Mouse (Mus musculus): ENCODE measurements around the gene Bglap3. TPM values are rescaled to one million over a fixed set of nuclear protein-coding genes. Genes with fewer than 3 reads are reported as not detected.

Gene Bglap3
- polyA plus RNA-seq, 1 experiment, result not detected

GRCm38 (mm10) chr3:88409741-88410644 lies 37.5 kb upstream of the Bglap3 start, which contains the start of gene Pmf1:
TSS of gene Pmf1 (minus strand) at chr3:88410331.
- Histone ChIP-seq H3K27ac (ENCODE audit: control insufficient read depth, insufficient read depth, low read depth, low read length) (peak within 1 kb of the TSS; percentile 96), H3K36me3 (ENCODE audit: control insufficient read depth, insufficient read depth, low read length) (no peaks in the 10 kb centered on the region), H3K4me1 (ENCODE audit: control insufficient read depth, insufficient read depth, low read length) (peaks cover 9% of the 10 kb centered on the region), H3K4me3 (ENCODE audit: control insufficient read depth, low read depth, low read length) (peak within 1 kb of the TSS; percentile 96), H3K27me3 (ENCODE audit: control insufficient read depth, insufficient read depth, low read length) (no peaks in the 10 kb centered on the region)
- no peak for TF ChIP-seq CTCF (IDR thresholded peaks at IDR 0.05; ENCODE audit: control insufficient read depth, insufficient read depth, insufficient replicate concordance, low read depth, low read length)
- TF ChIP-seq POLR2A (IDR thresholded peaks at IDR 0.05; ENCODE audit: control insufficient read depth, low read depth, low read length), result peak; percentile 88

- Histone ChIP-seq H3K4me3 (ENCODE audit: control insufficient read depth, low read depth, low read length) (no peak overlapping the region), H3K4me1 (ENCODE audit: control insufficient read depth, insufficient read depth, low read length) (peaks cover 9% of the 10 kb centered on the region), H3K27me3 (ENCODE audit: control insufficient read depth, insufficient read depth, low read length) (no peaks in the 10 kb centered on the region), H3K27ac (ENCODE audit: control insufficient read depth, insufficient read depth, low read depth, low read length) (no peak overlapping the region), H3K36me3 (ENCODE audit: control insufficient read depth, insufficient read depth, low read length) (no peaks in the 10 kb centered on the region; the same call in 1 of the 2 replicates)
- TF ChIP-seq POLR2A (IDR thresholded peaks at IDR 0.05; ENCODE audit: control insufficient read depth, low read depth, low read length) (no peak), CTCF (IDR thresholded peaks at IDR 0.05; ENCODE audit: control insufficient read depth, insufficient read depth, insufficient replicate concordance, low read depth, low read length) (no peak)
These were observed 36.4 kb upstream of the Bglap3 start for GRCm38 (mm10) chr3:88408953-88409352.

GRCm38 (mm10) chr3:88407529-88407928 lies 35.0 kb upstream of the Bglap3 start:
- Histone ChIP-seq H3K36me3 (ENCODE audit: control insufficient read depth, insufficient read depth, low read length) (no peaks in the 10 kb centered on the region; the same call in 1 of the 2 replicates), H3K27me3 (ENCODE audit: control insufficient read depth, insufficient read depth, low read length) (no peaks in the 10 kb centered on the region), H3K27ac (ENCODE audit: control insufficient read depth, insufficient read depth, low read depth, low read length) (no peak overlapping the region), H3K4me1 (ENCODE audit: control insufficient read depth, insufficient read depth, low read length) (peaks cover 9% of the 10 kb centered on the region), H3K4me3 (ENCODE audit: control insufficient read depth, low read depth, low read length) (no peak overlapping the region)
- TF ChIP-seq CTCF (IDR thresholded peaks at IDR 0.05; ENCODE audit: control insufficient read depth, insufficient read depth, insufficient replicate concordance, low read depth, low read length) (no peak), POLR2A (IDR thresholded peaks at IDR 0.05; ENCODE audit: control insufficient read depth, low read depth, low read length) (no peak)

- Histone ChIP-seq H3K27me3 (ENCODE audit: control insufficient read depth, insufficient read depth, low read length) (no peaks in the 10 kb centered on the region), H3K4me1 (ENCODE audit: control insufficient read depth, insufficient read depth, low read length) (peaks cover 9% of the 10 kb centered on the region), H3K27ac (ENCODE audit: control insufficient read depth, insufficient read depth, low read depth, low read length) (no peak overlapping the region), H3K36me3 (ENCODE audit: control insufficient read depth, insufficient read depth, low read length) (no peaks in the 10 kb centered on the region; the same call in 1 of the 2 replicates), H3K4me3 (ENCODE audit: control insufficient read depth, low read depth, low read length) (no peak overlapping the region)
- peak; percentile 41; the same call in 1 of the 2 replicates for TF ChIP-seq CTCF (IDR thresholded peaks at IDR 0.05; ENCODE audit: control insufficient read depth, insufficient read depth, insufficient replicate concordance, low read depth, low read length)
- TF ChIP-seq POLR2A (IDR thresholded peaks at IDR 0.05; ENCODE audit: control insufficient read depth, low read depth, low read length), result no peak
These were observed 34.5 kb upstream of the Bglap3 start for GRCm38 (mm10) chr3:88407090-88407489.

- no peaks in the 10 kb centered on the region; the same call in 1 of the 2 replicates for H3K36me3 ChIP-seq (ENCODE audit: control insufficient read depth, insufficient read depth, low read length)
These were observed 31.1 kb upstream of the Bglap3 start for GRCm38 (mm10) chr3:88403522-88404230.

GRCm38 (mm10) chr3:88398666-88399065 lies 26.1 kb upstream of the Bglap3 start:
- H3K27ac ChIP-seq (ENCODE audit: control insufficient read depth, insufficient read depth, low read depth, low read length), result no peak overlapping the region
- no peaks in the 10 kb centered on the region for H3K27me3 ChIP-seq (ENCODE audit: control insufficient read depth, insufficient read depth, low read length)
- H3K4me3 ChIP-seq (ENCODE audit: control insufficient read depth, low read depth, low read length), result no peak overlapping the region
- H3K36me3 ChIP-seq (ENCODE audit: control insufficient read depth, insufficient read depth, low read length), result peaks cover 1% of the 10 kb centered on the region; the same call in 1 of the 2 replicates
- H3K4me1 ChIP-seq (ENCODE audit: control insufficient read depth, insufficient read depth, low read length), result 0 out of 2 replicates have a peak, but pooled peaks cover 2% of the 10 kb centered on the region
- no peak for TF ChIP-seq POLR2A (IDR thresholded peaks at IDR 0.05; ENCODE audit: control insufficient read depth, low read depth, low read length)
- no peak for TF ChIP-seq CTCF (IDR thresholded peaks at IDR 0.05; ENCODE audit: control insufficient read depth, insufficient read depth, insufficient replicate concordance, low read depth, low read length)

More at GRCm38 (mm10) chr3:88403522-88404230, 31.1 kb upstream of the Bglap3 start:
- no peak for TF ChIP-seq POLR2A (IDR thresholded peaks at IDR 0.05; ENCODE audit: control insufficient read depth, low read depth, low read length)
- TF ChIP-seq CTCF (IDR thresholded peaks at IDR 0.05; ENCODE audit: control insufficient read depth, insufficient read depth, insufficient replicate concordance, low read depth, low read length), result no peak
- no peaks in the 10 kb centered on the region for H3K27me3 ChIP-seq (ENCODE audit: control insufficient read depth, insufficient read depth, low read length)
- no peak overlapping the region for H3K27ac ChIP-seq (ENCODE audit: control insufficient read depth, insufficient read depth, low read depth, low read length)
- H3K4me1 ChIP-seq (ENCODE audit: control insufficient read depth, insufficient read depth, low read length), result 0 out of 2 replicates have a peak, but pooled peaks cover 2% of the 10 kb centered on the region
- no peak overlapping the region for H3K4me3 ChIP-seq (ENCODE audit: control insufficient read depth, low read depth, low read length)

GRCm38 (mm10) chr3:88395742-88396141 lies 23.2 kb upstream of the Bglap3 start:
- Histone ChIP-seq H3K27me3 (ENCODE audit: control insufficient read depth, insufficient read depth, low read length) (no peaks in the 10 kb centered on the region), H3K36me3 (ENCODE audit: control insufficient read depth, insufficient read depth, low read length) (peaks cover 1% of the 10 kb centered on the region; the same call in 1 of the 2 replicates), H3K4me3 (ENCODE audit: control insufficient read depth, low read depth, low read length) (no peak overlapping the region), H3K4me1 (ENCODE audit: control insufficient read depth, insufficient read depth, low read length) (no peaks in the 10 kb centered on the region), H3K27ac (ENCODE audit: control insufficient read depth, insufficient read depth, low read depth, low read length) (no peak overlapping the region)
- TF ChIP-seq CTCF (IDR thresholded peaks at IDR 0.05; ENCODE audit: control insufficient read depth, insufficient read depth, insufficient replicate concordance, low read depth, low read length) (no peak), POLR2A (IDR thresholded peaks at IDR 0.05; ENCODE audit: control insufficient read depth, low read depth, low read length) (no peak)
